Mouse (Mus musculus): ENCODE results near the gene Nrg4.

- TF ChIP-seq EP300 (optimal IDR thresholded peaks at IDR 0.05) (no peak), CTCF (IDR thresholded peaks at IDR 0.05; ENCODE audit: low read depth) (no peak)
Measured at GRCm38 (mm10) chr9:55325061-55325460, 1.6 kb downstream of the Nrg4 start.
